Mouse (Mus musculus): Measurements from ENCODE around the gene Ephb4.
A peak's percentile ranks its signal among the peaks of the same experiment; 100 is the strongest.

The Ephb4 gene

DNA sequence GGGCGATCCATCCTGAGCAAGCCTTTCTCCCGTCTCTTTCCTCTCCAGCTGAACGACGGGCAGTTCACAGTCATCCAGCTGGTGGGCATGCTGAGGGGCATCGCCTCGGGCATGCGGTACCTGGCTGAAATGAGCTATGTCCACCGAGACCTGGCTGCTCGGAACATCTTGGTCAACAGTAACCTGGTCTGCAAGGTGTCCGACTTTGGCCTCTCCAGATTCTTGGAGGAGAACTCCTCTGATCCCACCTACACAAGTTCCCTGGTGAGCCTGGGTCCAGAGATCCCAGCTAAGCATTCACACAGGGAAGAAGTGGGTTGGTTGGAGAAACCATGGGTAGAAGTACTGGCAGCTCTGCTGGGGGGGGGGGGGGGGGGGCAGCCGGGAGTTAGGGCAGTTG, 19.8 kb downstream of the Ephb4 start:
- no peak for DNase-seq (ENCODE audit: low read depth, low spot score)

DNA sequence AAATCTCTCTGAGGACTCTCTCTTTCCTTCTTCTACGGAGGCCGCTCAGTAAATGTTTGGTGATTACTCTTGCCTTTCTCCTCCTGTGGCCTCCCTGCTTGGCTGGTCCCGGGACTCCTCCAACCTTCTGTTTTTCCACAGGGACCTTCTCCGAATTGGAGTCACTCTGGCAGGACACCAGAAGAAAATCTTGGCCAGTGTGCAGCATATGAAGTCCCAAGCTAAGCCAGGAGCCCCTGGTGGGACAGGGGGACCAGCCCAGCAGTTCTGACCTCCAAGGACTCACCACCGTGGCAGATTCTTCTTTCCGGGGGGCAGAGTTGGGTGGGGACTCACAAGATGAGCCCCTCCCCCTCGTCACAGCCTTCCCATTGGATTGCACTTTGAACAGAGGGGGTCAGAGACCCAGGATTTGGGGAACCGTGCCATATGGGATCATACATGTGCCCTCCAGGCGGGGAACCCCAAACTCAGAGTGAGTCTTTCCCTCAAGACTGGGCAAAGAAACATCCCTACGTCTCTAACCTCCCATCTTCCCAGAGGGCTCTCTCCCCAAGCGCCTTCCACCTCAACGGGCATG, 23.6 kb downstream of the Ephb4 start:
- DNase-seq (ENCODE audit: low read depth, low spot score): no peak

DNA sequence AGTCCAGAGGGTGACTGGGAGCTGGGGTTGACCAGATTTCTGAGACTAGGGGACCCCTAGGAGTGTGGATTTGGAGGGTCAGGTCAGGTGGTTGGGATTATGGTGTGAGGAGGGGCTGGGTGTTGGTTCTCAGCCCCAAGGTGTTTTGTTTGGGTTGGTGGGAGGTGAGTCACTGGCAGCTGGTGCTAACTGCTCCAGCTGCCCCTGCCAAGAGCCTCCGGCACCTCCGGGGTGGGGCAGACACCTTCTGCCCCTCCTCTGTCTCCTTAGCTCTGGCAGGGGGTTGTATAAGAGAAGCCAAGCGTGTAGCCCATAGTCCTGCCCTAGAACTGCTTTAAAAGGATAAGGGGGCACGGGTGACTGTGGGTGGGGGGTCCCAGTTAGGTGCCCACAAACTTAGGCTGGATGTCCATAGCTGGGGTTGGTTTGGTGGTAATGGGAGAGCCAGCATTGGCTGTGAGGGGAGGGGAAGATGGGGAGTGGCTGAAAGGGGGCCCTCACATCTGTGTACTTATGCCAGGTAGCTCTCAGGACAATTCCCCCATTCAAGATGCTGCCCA, 24.7 kb downstream of the Ephb4 start:
- DNase-seq (ENCODE audit: low read depth, low spot score): no peak

DNA sequence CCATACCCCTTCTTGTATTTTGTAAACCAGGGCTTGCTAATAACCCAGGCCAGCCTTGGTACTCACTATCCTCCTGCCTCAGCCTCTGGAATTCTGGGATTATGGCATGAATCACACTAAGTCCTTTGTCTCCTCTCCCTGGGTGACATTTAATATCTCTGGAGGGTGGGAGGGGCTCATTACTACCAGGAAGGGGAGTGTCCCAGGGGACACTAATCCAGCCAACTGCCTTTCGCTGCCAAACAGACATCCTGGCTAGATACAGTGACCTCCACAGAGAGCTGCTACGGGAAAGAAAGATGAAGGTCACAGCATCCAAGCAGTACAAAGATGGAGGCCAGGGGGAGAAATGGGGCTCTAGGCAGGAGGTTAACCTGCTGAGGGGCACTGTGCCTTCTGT, 25.7 kb downstream of the Ephb4 start:
- no peak for DNase-seq (ENCODE audit: low read depth, low spot score)

DNA sequence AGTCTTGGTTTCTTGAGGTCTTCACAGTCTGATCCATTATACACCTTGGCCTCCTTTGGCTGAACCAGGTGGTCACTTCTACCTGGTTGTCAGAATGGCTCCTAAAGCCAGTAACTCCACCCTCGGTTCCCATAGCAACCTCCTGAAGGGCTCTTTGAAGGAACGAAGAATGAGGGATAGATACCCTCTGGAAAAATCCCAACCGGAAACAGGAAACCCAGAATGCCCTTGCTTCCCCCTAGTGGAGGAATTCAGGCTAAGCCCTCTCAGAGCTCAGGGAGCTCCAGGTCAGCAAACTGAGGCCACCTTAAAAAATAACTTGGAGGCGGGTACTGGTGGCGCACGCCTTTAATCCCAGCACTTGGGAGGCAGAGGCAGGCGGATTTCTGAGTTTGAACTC, 26.3 kb downstream of the Ephb4 start:
- DNase-seq (ENCODE audit: low read depth, low spot score): no peak

DNA sequence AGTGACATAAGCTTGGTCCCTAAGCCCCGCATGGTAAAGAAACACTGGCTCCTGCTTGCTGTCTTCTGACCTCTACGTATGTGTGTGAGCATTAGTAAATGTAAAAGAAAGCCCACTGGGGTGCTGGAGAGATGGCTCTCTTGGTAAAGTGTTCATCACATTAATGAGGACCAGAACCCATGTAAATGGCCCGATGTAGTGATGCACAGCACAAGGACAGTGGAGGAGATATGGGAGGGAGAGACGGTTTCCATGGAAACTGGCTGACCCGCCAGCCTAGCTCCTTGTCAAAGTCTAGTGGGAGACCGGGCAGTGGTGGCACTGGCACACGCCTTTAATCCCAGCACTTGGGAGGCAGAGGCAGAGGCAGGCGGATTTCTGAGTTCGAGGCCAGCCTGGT, 26.8 kb downstream of the Ephb4 start:
- DNase-seq (ENCODE audit: low read depth, low spot score): no peak

DNA sequence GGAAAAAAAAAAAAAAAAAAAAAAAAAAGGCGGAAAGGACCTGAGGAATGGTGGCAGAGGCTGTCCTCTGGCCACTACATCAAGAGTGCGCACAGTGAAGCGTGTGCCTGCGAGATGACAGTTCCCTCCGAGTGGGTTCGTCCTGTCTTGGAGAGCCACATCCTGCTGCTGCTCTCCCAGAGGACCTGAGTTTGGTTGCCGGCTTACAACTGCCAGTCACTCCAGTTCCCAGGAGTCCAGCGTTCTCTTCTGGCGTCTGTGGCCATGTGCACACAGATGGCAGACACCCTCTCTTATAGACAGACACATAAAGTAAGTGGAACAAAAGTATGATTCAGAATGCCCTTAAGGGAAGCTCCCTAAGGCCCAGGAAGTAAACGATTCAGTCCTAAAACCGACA, 27.3 kb downstream of the Ephb4 start:
- no peak for DNase-seq (ENCODE audit: low read depth, low spot score)

DNA sequence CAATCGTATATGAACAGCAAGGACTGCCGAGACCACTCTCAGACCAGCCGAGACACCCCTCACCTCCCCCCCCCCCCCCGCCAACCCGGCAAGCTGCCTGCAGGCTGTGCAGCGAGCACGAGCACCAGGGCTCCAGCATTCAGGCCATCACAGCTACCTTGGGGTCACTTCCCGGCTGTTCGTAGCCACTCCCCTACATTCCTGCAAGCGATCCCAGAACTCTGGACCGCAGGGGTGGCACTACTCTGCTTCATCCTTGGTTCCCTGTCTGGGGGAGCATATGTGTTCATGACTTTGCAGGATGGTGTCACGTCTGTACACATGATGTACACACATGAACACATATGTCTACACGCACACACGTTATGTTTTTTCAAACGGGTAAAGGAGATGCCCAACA, 27.7 kb downstream of the Ephb4 start:
- no peak for DNase-seq (ENCODE audit: low read depth, low spot score)

DNA sequence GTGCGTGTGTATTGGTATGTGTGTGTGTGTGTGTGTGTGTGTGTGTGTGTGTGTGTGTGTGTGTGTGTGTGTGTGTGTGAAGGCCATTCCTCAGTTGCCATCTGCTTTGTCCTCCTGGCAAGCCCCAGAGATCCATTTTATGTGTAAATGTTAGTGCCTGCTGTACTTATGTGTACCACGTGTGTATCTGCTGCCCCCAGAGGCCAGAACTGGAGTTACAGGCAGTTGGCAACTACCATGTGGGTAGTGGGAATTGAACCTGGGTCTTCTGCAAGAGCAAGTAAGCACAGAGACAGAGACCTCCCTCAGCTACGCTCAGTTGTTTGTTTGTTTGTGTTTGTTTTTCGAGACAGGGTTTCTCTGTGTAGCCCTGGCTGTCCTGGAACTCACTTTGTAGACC, 31.2 kb downstream of the Ephb4 start:
- DNase-seq (ENCODE audit: low read depth, low spot score): peak; percentile 30

DNA sequence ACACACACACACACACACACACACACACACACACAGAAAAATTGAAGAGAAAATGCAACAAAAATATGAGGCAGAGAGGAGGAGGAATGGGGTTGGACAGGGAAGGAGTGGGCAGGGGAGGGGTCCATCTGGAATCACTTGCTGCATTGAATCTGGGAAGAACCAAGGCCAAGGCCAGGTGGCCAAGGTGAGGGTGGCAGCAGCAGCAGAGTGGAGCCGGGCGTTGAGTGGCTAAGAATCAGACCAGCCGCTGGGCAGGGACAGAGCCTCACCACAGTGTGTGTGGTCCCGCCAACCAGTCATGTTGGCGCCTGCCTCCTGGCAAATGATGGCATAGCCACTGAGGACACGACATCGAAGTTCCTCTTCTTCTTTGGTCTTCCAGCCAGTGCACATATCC, 33.5 kb downstream of the Ephb4 start:
- no peak for DNase-seq (ENCODE audit: low read depth, low spot score)

DNA sequence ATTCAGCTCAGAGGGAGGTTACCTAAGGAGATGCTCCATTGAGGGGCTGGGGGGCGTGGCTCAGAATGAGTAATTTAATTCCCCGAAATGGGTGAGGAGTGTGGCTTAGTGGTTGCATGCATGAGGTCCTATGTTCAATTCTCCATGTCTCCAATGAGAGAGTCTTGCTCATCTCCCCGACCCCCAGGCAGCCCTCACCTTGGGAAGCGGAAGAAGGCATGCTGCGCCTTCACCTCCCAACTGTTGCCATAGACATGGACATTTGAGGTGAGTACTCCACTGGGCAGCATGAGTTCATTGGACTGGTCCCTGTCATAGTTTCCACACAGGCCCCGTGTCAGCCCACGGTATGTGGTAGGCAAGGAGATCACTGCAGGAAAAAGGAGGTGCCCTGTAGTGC, 36.8 kb downstream of the Ephb4 start:
- no peak for DNase-seq (ENCODE audit: low read depth, low spot score)

DNA sequence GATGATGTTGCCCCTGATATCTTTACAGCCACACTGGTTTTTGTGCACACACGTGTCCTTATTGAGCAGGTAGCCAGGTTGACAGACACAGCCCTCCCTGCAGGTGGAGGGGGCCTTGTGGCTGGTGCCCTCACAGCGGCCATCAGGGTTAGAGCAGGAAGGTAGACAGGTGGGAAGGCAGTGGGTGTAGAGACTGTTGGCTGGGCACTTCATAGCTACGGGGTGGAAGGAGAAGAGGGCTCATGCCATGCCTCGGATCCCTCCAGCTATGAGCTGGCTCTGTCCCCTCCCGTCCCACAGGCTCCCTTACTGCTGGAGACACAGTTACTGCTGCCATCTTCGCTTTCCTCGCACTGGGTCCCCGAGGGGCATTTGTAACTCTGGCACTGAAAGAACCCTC, 41.7 kb downstream of the Ephb4 start:
- no peak for DNase-seq (ENCODE audit: low read depth, low spot score)

DNA sequence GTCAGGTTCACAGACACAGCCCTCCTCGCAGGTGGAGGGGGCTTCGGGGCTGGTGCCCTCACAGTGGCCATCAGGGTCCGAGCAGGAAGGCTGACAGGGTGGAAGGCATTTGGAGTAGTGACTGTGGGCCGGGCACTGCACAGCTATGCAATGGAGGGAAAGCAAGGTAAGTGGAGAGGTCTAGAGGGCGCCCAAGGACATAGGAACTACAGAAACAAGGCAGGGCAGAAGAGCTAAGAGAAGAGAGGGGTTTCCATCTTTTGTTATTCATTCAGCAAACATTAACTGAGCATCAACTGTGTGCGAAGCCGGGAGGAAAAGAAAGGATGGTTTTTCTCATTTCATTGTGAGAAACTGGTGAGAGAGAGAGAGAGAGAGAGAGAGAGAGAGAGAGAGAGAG, 44.5 kb downstream of the Ephb4 start:
- DNase-seq (ENCODE audit: low read depth, low spot score): no peak

DNA sequence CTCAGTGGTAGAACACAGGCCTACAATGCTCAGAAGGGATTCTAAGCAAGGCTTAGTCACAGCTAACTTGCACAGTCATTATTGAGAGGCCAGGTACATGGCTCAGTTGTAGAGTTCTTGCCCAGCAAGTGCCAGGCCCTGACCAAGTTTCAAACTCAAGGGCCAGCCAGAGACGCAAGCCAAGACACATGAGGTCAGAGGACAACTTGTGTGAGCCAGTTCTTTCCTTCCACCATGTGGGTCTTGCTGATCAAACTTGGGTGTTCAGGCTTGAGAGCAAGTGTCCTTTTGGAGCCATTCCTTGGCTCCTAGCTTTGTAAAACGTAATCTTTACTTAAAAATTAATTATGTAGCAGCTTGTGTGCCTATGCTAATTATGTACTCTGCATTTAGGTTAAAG, 54.2 kb downstream of the Ephb4 start:
- DNase-seq (ENCODE audit: low read depth, low spot score): no peak

DNA sequence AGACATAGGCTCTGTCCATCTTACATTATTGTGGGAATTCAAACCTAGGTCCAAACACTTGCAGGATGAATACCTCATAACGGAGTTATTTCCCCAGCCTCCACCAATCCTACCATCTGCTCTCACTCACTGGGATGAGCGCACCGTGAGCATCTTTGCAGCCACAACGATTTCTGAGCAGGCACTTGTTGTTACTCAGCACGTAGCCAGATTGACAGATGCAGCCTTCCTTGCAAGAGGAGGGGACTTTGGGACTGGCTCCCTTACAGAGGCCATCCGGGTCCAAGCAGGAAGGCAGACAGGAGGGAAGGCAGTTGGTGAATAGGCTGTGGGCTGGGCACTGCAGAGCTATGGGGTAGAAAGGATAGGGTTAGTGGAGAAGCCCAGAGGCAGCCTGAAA, 59.5 kb downstream of the Ephb4 start:
- no peak for DNase-seq (ENCODE audit: low read depth, low spot score)

DNA sequence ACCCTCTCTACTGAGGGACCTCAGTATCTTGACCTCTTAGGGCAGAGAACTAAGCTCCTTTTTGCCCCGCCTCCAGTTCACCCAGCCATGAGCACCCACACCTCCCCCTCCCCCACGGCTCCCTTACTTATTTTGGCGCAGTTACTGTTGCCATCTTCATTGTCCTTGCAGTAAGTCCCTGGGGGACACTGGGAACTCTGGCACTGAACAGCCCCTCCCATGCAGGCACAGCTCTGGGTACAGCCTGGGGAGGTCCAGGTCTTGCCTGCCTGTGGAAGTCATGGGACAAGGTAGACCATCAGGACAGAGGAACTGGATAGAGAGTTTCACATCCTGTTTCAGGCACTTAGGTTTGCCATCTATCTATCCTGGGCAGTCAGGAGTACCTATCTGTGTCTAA, 60.2 kb downstream of the Ephb4 start:
- no peak for DNase-seq (ENCODE audit: low read depth, low spot score)

DNA sequence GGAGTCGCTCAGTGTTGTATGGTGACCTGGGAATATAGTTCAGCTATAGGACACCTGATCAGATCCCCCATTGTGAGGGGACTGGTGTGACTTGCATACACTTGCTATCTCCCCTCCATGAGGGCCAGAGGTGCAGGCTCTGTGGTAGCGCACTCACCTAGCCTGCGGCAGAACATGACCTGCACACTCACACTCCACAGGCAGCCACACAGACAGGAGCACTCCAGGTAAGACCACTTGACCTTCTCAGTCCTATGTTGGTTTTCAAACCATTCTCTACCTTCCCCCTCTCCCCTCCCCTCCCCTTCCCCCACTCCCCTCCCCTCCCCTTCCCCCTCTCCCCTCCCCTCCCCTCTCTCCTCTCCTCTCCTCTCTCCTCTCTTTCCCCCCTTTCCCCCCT, 60.6 kb downstream of the Ephb4 start:
- no peak for DNase-seq (ENCODE audit: low read depth, low spot score)

DNA sequence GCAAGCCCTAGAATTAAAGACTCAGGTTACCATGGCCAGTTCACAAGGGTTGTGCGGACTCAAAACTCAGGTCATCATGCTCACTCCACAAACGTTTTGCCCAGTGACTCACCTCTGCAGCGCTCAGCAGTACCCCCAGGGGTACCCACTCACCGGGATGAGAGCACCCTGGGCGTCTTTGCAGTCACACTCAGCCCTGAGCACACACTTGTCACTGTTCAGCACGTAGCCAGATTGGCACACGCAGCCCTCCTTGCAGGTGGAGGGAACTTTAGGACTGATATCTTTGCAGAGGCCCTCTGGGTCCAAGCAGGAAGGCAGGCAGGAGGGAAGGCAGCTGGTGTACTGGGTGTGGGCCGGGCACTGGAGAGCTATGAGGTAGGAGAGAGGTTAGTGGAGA, 61.3 kb downstream of the Ephb4 start:
- DNase-seq (ENCODE audit: low read depth, low spot score): no peak

DNA sequence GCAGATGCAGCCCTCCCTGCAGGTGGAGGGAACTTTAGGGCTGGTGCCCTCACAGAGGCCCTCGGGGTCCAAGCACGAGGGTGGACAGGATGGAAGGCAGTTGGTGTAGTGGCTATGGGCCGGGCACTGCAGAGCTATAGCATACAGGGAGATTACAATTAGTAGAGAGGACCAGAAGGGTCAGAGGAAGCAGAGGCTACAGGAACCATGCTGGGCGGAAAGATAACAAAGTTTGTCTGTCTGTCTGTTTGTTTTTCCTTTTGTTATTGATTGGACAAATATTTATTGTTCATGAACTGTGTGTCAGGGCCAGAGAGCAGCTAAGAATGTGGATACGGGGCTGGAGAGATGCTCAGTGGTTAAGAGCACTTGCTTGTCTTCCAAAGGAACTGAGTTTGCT, 64.3 kb downstream of the Ephb4 start:
- no peak for DNase-seq (ENCODE audit: low read depth, low spot score)

DNA sequence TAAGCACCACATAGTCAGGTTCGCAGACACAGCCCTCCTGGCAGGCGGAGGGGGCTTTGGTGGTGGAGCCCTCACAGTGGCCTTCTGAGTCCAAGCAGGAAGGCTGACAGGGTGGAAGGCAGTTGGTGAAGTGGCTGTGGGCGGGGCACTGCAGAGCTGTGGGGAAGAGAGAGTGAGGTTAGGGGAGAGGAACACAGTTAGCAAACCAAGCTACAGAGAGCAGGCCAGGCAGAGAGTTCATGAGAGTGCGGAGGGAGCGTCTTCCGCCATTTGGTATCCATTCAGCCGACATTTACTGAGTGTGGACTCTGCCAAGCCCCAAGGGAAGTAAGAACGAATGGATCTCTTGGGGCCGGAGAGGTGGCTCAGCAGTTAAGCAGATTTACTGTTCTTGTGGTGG, 69.2 kb downstream of the Ephb4 start:
- no peak for DNase-seq (ENCODE audit: low read depth, low spot score)

DNA sequence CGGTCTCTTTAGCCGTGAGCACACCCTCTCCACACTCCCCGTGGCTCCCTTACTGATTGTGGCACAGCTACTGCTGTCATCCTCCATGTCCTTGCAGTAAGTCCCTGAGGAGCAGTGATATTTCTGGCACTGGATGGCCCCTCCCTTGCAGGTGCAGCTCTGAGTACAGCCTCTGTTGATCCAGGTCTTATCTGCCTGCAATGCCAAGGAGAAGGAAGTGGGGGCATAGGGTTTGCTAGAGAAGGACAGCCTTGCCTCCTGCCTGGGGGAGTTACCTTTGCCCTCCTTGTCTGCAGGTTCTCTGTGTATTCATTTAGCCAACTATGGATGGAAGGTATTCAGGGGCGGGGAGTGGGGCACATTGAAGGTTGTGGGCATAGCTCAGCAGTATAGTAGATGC, 69.9 kb downstream of the Ephb4 start:
- DNase-seq (ENCODE audit: low read depth, low spot score): no peak

DNA sequence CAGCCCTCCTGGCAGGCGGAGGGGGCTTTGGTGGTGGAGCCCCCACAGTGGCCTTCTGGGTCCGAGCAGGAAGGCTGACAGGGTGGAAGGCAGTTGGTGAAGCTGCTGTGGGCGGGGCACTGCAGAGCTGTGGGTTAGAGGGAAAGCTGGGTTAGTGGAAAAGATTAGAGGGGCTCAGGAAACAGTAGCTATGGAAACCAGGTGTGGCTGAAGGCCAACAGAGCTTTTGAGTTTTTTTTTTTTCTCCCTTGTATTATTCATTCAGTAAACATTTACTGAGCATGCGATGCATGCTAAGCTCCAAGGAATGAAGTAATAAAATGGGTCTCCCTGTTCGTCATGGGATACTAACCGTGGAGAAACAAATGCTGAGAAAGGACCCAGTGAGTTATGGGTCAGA, 75.7 kb downstream of the Ephb4 start:
- peak; percentile 5 for DNase-seq (ENCODE audit: low read depth, low spot score)

Measured in retina, postnatal 7 days (tissue).